Mouse (Mus musculus): ENCODE results near the gene 2810408A11Rik. TPM values are rescaled to one million over a fixed set of nuclear protein-coding genes. Genes with fewer than 3 reads are reported as not detected.
"Not testable (repeated sequence)": the region's sequence is repeated elsewhere in the genome, so short reads cannot be mapped to it uniquely, and the experiment has no call there.

The 2810408A11Rik gene
- polyA plus RNA-seq, 1 experiment from 2014 or later: 17.2 TPM

DNA sequence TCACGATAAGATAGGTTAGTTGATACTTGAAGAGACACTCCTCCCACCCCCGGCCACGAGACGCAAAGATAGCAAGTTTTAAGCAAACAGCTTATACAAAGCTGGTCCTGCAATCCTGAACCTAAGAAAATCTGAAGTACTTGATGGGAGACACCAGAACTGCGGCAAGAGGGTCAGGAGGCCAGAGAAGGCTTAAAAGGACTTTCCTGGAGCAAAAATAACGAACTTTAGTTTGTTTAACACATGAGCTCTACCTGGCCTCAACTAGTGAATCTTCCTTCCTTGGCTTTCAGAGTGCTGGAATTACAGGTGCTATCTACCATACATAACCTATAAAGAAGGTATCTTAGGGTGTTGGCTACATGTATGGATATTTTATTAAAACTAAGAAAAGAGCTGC lies 33.9 kb upstream of the 2810408A11Rik start:
- no peaks in the 10 kb centered on the region for H3K36me3 ChIP-seq (ENCODE audit: control insufficient read depth, insufficient read depth, low read length)
- no peak for DNase-seq (ENCODE audit: low spot score)
- H3K27me3 ChIP-seq (ENCODE audit: control insufficient read depth, insufficient read depth, low read length): peaks cover 30% of the 10 kb centered on the region
- H3K4me3 ChIP-seq (ENCODE audit: low read depth, low read length): no peak overlapping the region
- no peak overlapping the region for H3K4me2 ChIP-seq (ENCODE audit: low read depth, low read length, severe bottlenecking)
- no peaks in the 10 kb centered on the region for H3K9me3 ChIP-seq (ENCODE audit: control insufficient read depth, low read length)
- ATAC-seq (replicated peaks; ENCODE audit: low FRiP score): no peak
- no peak overlapping the region; the same call in 1 of the 2 replicates for H3K9ac ChIP-seq (ENCODE audit: low read length)
- WGBS: 16% methylated on average over 6 of the region's 6 CpGs
- H3K27ac ChIP-seq (ENCODE audit: low read depth, low read length): 0 out of 2 replicates have a peak overlapping the region, but pooled peaks have one; percentile 43
- peaks cover 12% of the 10 kb centered on the region for H3K4me1 ChIP-seq (replicated peaks; ENCODE audit: control insufficient read depth, insufficient read depth, low read length)

DNA sequence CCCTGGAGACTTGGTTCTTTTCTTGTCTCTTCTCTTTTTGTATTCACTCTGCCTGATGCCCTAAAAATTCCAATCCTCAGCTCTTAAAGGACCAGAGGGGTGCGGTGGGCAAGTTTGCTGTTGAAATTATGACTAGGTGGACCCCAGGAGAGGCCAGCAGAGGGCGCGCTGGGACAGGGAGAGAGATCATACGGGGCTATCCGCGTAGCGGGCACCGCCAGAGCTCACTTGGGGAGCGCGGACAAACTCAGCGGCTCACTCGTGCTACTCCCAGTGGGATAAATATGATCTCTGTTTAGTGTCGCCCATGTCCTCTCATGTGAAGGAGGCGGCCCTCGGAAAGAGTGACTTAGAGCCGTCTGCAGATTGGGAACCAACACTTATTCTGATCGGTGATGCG lies 33.4 kb upstream of the 2810408A11Rik start:
- 0 out of 2 replicates have a peak overlapping the region, but pooled peaks have one; percentile 12 for H3K4me3 ChIP-seq (ENCODE audit: low read depth, low read length)
- no peaks in the 10 kb centered on the region for H3K36me3 ChIP-seq (ENCODE audit: control insufficient read depth, insufficient read depth, low read length)
- no peak overlapping the region for H3K27ac ChIP-seq (ENCODE audit: low read depth, low read length)
- H3K9ac ChIP-seq (ENCODE audit: low read length): peak overlapping the region; percentile 24; the same call in 1 of the 2 replicates
- peaks cover 30% of the 10 kb centered on the region for H3K27me3 ChIP-seq (ENCODE audit: control insufficient read depth, insufficient read depth, low read length)
- peak; percentile 98 for DNase-seq (ENCODE audit: low spot score)
- 0 out of 2 replicates have a peak, but pooled peaks have one; percentile 40 for ATAC-seq (replicated peaks; ENCODE audit: low FRiP score)
- no peaks in the 10 kb centered on the region for H3K9me3 ChIP-seq (ENCODE audit: control insufficient read depth, low read length)
- peak overlapping the region; percentile 45 for H3K4me2 ChIP-seq (ENCODE audit: low read depth, low read length, severe bottlenecking)
- H3K4me1 ChIP-seq (replicated peaks; ENCODE audit: control insufficient read depth, insufficient read depth, low read length): peaks cover 12% of the 10 kb centered on the region
- 2% methylated on average over 18 of the region's 18 CpGs for WGBS

DNA sequence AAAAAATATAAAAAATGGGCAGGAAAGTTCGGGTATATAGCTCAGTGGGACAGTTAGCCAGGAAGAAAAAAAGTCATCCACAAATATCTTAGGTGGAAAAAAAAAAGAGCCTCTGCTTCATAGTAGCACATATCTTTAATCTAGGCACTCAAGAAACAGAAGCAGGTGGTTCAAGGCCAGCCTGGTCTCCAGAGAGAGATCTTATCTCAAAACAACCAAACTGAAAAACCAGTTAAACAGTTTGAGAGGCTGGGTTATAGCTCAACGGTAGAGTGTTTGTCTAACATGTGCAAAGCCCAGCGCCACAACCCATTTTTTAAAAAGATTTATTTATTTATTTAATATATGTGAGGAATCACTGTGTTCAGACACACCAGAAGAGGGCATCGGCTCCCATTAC lies 32.3 kb upstream of the 2810408A11Rik start:
- Histone ChIP-seq H3K9me3 (ENCODE audit: control insufficient read depth, low read length) (no peaks in the 10 kb centered on the region), H3K36me3 (ENCODE audit: control insufficient read depth, insufficient read depth, low read length) (no peaks in the 10 kb centered on the region), H3K4me3 (ENCODE audit: low read depth, low read length) (no peak overlapping the region), H3K27me3 (ENCODE audit: control insufficient read depth, insufficient read depth, low read length) (peaks cover 27% of the 10 kb centered on the region), H3K4me2 (ENCODE audit: low read depth, low read length, severe bottlenecking) (no peak overlapping the region), H3K9ac (ENCODE audit: low read length) (no peak overlapping the region), H3K4me1 (replicated peaks; ENCODE audit: control insufficient read depth, insufficient read depth, low read length) (peaks cover 12% of the 10 kb centered on the region), H3K27ac (ENCODE audit: low read depth, low read length) (no peak overlapping the region)
- DNase-seq (ENCODE audit: low spot score): no peak
- 79% methylated on average over 4 of the region's 4 CpGs for WGBS
- ATAC-seq (replicated peaks; ENCODE audit: low FRiP score): no peak

DNA sequence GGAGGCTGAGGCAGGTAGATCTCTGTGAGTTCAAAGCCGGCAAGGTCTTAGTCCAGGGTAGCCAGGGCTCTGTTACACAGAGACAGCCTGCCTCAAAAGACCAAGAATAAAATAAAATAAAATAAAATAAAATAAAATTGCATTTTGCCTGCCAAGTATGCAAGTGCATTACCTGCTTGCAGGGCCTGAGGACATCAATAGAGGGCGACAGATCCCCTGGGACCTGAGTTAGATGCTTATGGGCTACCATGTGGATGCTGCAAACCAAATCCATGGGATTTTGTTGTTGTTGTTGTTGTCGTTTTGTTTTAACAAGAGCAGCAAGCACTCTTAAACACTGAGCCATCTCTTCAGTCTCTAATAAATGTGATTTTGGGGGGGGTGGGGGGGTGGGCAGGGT lies 31.5 kb upstream of the 2810408A11Rik start:
- ATAC-seq (replicated peaks; ENCODE audit: low FRiP score): no peak
- no peak overlapping the region for H3K27ac ChIP-seq (ENCODE audit: low read depth, low read length)
- 45% methylated on average over 3 of the region's 3 CpGs for WGBS
- H3K36me3 ChIP-seq (ENCODE audit: control insufficient read depth, insufficient read depth, low read length): no peaks in the 10 kb centered on the region
- DNase-seq (ENCODE audit: low spot score): no peak
- H3K4me2 ChIP-seq (ENCODE audit: low read depth, low read length, severe bottlenecking): no peak overlapping the region
- no peak overlapping the region for H3K9ac ChIP-seq (ENCODE audit: low read length)
- peaks cover 12% of the 10 kb centered on the region for H3K4me1 ChIP-seq (replicated peaks; ENCODE audit: control insufficient read depth, insufficient read depth, low read length)
- H3K9me3 ChIP-seq (ENCODE audit: control insufficient read depth, low read length): no peaks in the 10 kb centered on the region
- no peak overlapping the region for H3K4me3 ChIP-seq (ENCODE audit: low read depth, low read length)
- peaks cover 20% of the 10 kb centered on the region for H3K27me3 ChIP-seq (ENCODE audit: control insufficient read depth, insufficient read depth, low read length)

DNA sequence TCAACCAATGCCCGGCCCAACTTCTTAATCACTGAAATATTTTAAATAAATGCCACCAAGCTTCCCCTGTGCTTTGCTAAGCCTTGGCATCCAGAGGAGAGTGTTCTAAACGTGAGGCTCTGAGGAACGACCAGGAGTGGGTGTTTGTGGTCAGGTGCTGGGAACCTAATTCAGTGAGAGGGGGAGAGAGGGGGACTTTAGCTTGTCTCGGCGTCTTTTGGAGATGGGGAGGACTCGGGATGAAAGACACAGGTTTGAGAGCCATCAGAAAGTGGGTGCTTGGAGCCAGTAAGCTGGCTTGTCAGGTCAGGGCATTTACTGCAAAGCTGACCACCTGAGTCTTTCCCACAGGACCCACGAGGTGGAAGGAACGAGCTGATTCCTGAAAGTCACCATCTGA lies 31.0 kb upstream of the 2810408A11Rik start:
- no peak for DNase-seq (ENCODE audit: low spot score)
- H3K27ac ChIP-seq (ENCODE audit: low read depth, low read length): no peak overlapping the region
- no peaks in the 10 kb centered on the region for H3K36me3 ChIP-seq (ENCODE audit: control insufficient read depth, insufficient read depth, low read length)
- H3K4me3 ChIP-seq (ENCODE audit: low read depth, low read length): no peak overlapping the region
- ATAC-seq (replicated peaks; ENCODE audit: low FRiP score): no peak
- H3K9me3 ChIP-seq (ENCODE audit: control insufficient read depth, low read length): no peaks in the 10 kb centered on the region
- 79% methylated on average over 8 of the region's 8 CpGs for WGBS
- H3K27me3 ChIP-seq (ENCODE audit: control insufficient read depth, insufficient read depth, low read length): peaks cover 15% of the 10 kb centered on the region
- H3K4me2 ChIP-seq (ENCODE audit: low read depth, low read length, severe bottlenecking): no peak overlapping the region
- no peak overlapping the region for H3K9ac ChIP-seq (ENCODE audit: low read length)
- H3K4me1 ChIP-seq (replicated peaks; ENCODE audit: control insufficient read depth, insufficient read depth, low read length): peaks cover 11% of the 10 kb centered on the region

DNA sequence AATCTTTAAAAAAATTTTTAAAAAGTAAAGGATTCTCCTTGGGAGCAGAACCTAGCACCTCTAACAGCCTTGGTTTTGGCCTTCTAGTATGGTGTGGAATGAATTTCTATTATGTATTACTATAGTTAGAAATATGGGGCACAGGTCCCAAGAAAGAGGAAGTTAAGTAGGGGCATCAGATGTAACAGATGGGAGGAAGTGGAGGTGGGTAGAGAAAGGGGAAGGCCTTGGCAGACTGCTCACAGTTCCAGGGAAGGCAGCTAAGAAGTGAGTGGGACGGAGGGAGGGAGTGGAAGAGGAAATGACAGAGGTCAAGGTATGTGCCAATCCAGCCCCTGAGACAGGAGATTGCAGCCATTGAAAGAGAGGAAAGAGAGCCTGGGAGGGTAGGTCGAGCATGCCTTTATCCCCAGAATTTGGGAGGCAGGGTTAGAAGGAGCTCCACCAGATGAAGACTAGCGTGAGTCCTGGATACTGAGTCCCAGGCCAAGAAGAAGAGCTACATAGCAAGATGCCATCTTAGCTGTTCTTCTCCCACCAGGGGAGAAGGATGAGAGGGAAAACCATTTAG lies 30.3 kb upstream of the 2810408A11Rik start:
- Histone ChIP-seq H3K4me3 (ENCODE audit: low read depth, low read length) (no peak overlapping the region), H3K27me3 (ENCODE audit: control insufficient read depth, insufficient read depth, low read length) (peaks cover 8% of the 10 kb centered on the region; the same call in 1 of the 2 replicates), H3K4me2 (ENCODE audit: low read depth, low read length, severe bottlenecking) (no peak overlapping the region), H3K9ac (ENCODE audit: low read length) (no peak overlapping the region), H3K27ac (ENCODE audit: low read depth, low read length) (no peak overlapping the region), H3K4me1 (replicated peaks; ENCODE audit: control insufficient read depth, insufficient read depth, low read length) (peaks cover 5% of the 10 kb centered on the region; the same call in 1 of the 2 replicates), H3K36me3 (ENCODE audit: control insufficient read depth, insufficient read depth, low read length) (no peaks in the 10 kb centered on the region), H3K9me3 (ENCODE audit: control insufficient read depth, low read length) (no peaks in the 10 kb centered on the region)
- DNase-seq (ENCODE audit: low spot score) (no peak), ATAC-seq (replicated peaks; ENCODE audit: low FRiP score) (no peak)
- WGBS: 72% methylated on average over 3 of the region's 3 CpGs

DNA sequence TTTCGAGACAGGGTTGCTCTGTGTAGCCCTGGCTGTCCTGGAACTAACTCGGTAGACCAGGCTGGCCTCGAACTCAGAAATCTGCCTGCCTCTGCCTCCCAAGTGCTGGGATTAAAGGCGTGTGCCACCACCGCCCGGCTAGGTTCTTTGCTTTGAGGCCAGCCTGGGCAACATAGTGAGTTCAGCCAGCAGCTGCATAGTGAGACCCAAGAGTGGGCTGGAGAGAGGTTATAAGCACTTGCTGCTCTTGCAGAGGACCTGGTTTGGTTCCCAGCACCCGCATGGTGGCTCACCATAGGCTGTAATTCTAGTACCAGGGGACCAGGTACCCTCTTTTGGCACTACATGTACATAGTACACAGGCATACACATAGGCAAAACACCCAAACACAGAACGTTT lies 29.4 kb upstream of the 2810408A11Rik start:
- H3K9me3 ChIP-seq (ENCODE audit: control insufficient read depth, low read length); DNase-seq (ENCODE audit: low spot score); H3K36me3 ChIP-seq (ENCODE audit: control insufficient read depth, insufficient read depth, low read length); H3K4me1 ChIP-seq (replicated peaks; ENCODE audit: control insufficient read depth, insufficient read depth, low read length); H3K9ac ChIP-seq (ENCODE audit: low read length); H3K4me3 ChIP-seq (ENCODE audit: low read depth, low read length); H3K27me3 ChIP-seq (ENCODE audit: control insufficient read depth, insufficient read depth, low read length); ATAC-seq (replicated peaks; ENCODE audit: low FRiP score); H3K4me2 ChIP-seq (ENCODE audit: low read depth, low read length, severe bottlenecking); H3K27ac ChIP-seq (ENCODE audit: low read depth, low read length): not testable (repeated sequence)
- WGBS: 90% methylated on average over 8 of the region's 8 CpGs

DNA sequence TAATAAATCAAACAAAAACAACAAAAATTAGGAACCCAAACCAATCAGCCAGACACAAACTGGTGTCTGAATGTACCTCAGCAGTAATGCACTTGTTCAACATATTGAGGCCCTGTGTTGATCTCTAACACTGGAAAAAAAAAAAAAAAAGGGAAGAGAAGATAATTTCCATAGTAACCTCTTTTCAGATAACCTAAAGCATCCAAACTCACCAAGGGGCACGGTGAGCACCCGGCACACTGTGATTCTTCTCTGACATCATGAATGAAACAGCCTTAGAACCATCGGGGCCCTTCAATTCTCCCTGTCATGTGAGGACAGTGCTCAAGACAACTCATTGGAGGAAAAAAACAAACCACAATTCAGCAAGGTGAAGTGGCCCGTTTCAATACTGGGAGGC lies 28.9 kb upstream of the 2810408A11Rik start:
- no peaks in the 10 kb centered on the region for H3K36me3 ChIP-seq (ENCODE audit: control insufficient read depth, insufficient read depth, low read length)
- H3K4me3 ChIP-seq (ENCODE audit: low read depth, low read length): no peak overlapping the region
- peaks cover 2% of the 10 kb centered on the region; the same call in 1 of the 2 replicates for H3K27me3 ChIP-seq (ENCODE audit: control insufficient read depth, insufficient read depth, low read length)
- no peak for ATAC-seq (replicated peaks; ENCODE audit: low FRiP score)
- H3K4me1 ChIP-seq (replicated peaks; ENCODE audit: control insufficient read depth, insufficient read depth, low read length): peaks cover 2% of the 10 kb centered on the region; the same call in 1 of the 2 replicates
- WGBS: 85% methylated on average over 4 of the region's 4 CpGs
- no peak overlapping the region for H3K4me2 ChIP-seq (ENCODE audit: low read depth, low read length, severe bottlenecking)
- H3K9ac ChIP-seq (ENCODE audit: low read length): no peak overlapping the region
- no peak for DNase-seq (ENCODE audit: low spot score)
- no peak overlapping the region for H3K27ac ChIP-seq (ENCODE audit: low read depth, low read length)
- no peaks in the 10 kb centered on the region for H3K9me3 ChIP-seq (ENCODE audit: control insufficient read depth, low read length)

DNA sequence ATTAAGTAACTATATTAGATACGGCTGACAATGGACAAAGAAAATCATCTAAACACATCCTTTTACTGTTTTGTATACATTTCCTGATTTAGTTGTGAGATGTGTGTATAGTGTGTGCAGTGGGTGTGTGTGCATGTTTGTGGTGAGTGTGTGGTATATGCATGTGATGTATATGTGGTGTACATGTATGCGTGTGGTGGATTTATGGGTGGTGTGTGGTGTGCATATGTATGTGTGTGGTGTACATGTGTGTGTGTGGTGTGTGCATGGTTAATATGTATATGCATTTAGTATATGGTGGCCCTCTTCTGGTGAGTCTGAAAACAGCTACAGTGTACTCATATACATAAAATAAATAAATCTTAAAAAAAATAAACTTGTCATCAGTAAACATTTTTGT lies 26.7 kb upstream of the 2810408A11Rik start:
- no peaks in the 10 kb centered on the region for H3K36me3 ChIP-seq (ENCODE audit: control insufficient read depth, insufficient read depth, low read length)
- DNase-seq (ENCODE audit: low spot score) (no peak), ATAC-seq (replicated peaks; ENCODE audit: low FRiP score) (no peak)
- H3K27ac ChIP-seq (ENCODE audit: low read depth, low read length): no peak overlapping the region
- no peak overlapping the region for H3K9ac ChIP-seq (ENCODE audit: low read length)
- no peaks in the 10 kb centered on the region for H3K9me3 ChIP-seq (ENCODE audit: control insufficient read depth, low read length)
- H3K4me2 ChIP-seq (ENCODE audit: low read depth, low read length, severe bottlenecking): no peak overlapping the region
- no peaks in the 10 kb centered on the region for H3K27me3 ChIP-seq (ENCODE audit: control insufficient read depth, insufficient read depth, low read length)
- H3K4me3 ChIP-seq (ENCODE audit: low read depth, low read length): no peak overlapping the region
- WGBS: 94% methylated on average over 2 of the region's 2 CpGs
- H3K4me1 ChIP-seq (replicated peaks; ENCODE audit: control insufficient read depth, insufficient read depth, low read length): peaks cover 3% of the 10 kb centered on the region; the same call in 1 of the 2 replicates
